Mouse (Mus musculus) hindbrain, embryonic 14.5 days (tissue): ENCODE results near the gene Rgp1. TPM values are rescaled to one million over a fixed set of nuclear protein-coding genes. Genes with fewer than 3 reads are reported as not detected.

Experiments
- ATAC-seq: fragments of 200-750 bp; cut with Nextera tagmentation; 2 replicates; pipeline ENCODE4 v1.8.0; 2017; ENCODE audit warnings: moderate number of reproducible peaks, mild to moderate bottlenecking, moderate TSS enrichment, moderate library complexity; ENCODE audit not compliant: low FRiP score
- DNase-seq: peaks from one replicate; pipeline ENCODE4 v3.0.0-alpha.2; 2015; ENCODE audit warnings: low spot score
- H3K27ac ChIP-seq: fragments of 300-500 bp; sonication (generic); 2 replicates; pipeline ENCODE4 v1.5.1; 2014; ENCODE audit warnings: mild to moderate bottlenecking, moderate library complexity
- H3K27me3 ChIP-seq: fragments of 300-500 bp; sonication (generic); 2 replicates; pipeline ENCODE4 v1.6.1; 2014; ENCODE audit warnings: mild to moderate bottlenecking, low read length, mixed read lengths; ENCODE audit not compliant: control insufficient read depth, insufficient read depth
- H3K36me3 ChIP-seq: fragments of 300-500 bp; sonication (generic); replicated peaks from 2 replicates; pipeline ENCODE4 v1.6.1; 2014; ENCODE audit not compliant: control insufficient read depth, insufficient read depth
- H3K4me1 ChIP-seq: fragments of 300-500 bp; sonication (generic); replicated peaks from 2 replicates; pipeline ENCODE4 v1.6.1; 2014; ENCODE audit warnings: antibody characterized with exemption, low read length, mixed read lengths; ENCODE audit not compliant: control insufficient read depth, insufficient read depth
- H3K4me2 ChIP-seq: fragments of 300-500 bp; sonication (generic); replicated peaks from 2 replicates; pipeline ENCODE4 v1.6.1; 2014; ENCODE audit warnings: mild to moderate bottlenecking, moderate library complexity
- H3K4me3 ChIP-seq: fragments of 300-500 bp; sonication (generic); replicated peaks from 2 replicates; pipeline ENCODE4 v1.5.1; 2014; ENCODE audit warnings: mild to moderate bottlenecking, low read length
- H3K9ac ChIP-seq: fragments of 300-500 bp; sonication (generic); 2 replicates; pipeline ENCODE4 v1.6.1; 2014
- H3K9me3 ChIP-seq: fragments of 300-500 bp; sonication (generic); 2 replicates; pipeline ENCODE4 v1.6.1; 2016; ENCODE audit warnings: low read length; ENCODE audit not compliant: control insufficient read depth
- WGBS: fragments of 180-500 bp; shearing (Covaris S2); extraction: QIAGEN DNeasy Blood & Tissue Kit; methylation state at CpG from one replicate; pipeline ENCODE4 v1.1.7; 2014; 5-methylcytosine and 5-hydroxymethylcytosine counted together
- polyA plus RNA-seq: library from polyadenylated mRNA; unstranded; fragments of >200 nt; fragmentation: Nextera tagmentation; extraction: Ambion mirVana; gene quantifications from 2 replicates; pipeline ENCODE4 v1.2.1, GENCODE M21; 2014

Rgp1 gene
- polyA plus RNA-seq, 1 experiment from 2014 or later: 25.2 TPM

GRCm38 (mm10) chr4:43575356-43575755 is 3.2 kb upstream of the Rgp1 start:
- Histone ChIP-seq H3K36me3 (peaks cover 42% of the 10 kb centered on the region), H3K9ac (peak overlapping the region; percentile 9; the same call in 1 of the 2 replicates), H3K27ac (no peak overlapping the region), H3K4me3 (no peak overlapping the region), H3K9me3 (no peaks in the 10 kb centered on the region), H3K4me1 (peaks cover 48% of the 10 kb centered on the region), H3K27me3 (no peaks in the 10 kb centered on the region), H3K4me2 (peak overlapping the region; percentile 98)
- ATAC-seq (no peak), DNase-seq (no peak)
- WGBS: 53% methylated on average over 2 of the region's 2 CpGs

- no peaks in the 10 kb centered on the region for H3K27me3 ChIP-seq
Observed at GRCm38 (mm10) chr4:43577237-43577881, 1.2 kb upstream of the Rgp1 start.

GRCm38 (mm10) chr4:43579256-43579655 is 741 bp downstream of the Rgp1 start:
- peaks cover 47% of the 10 kb centered on the region for H3K4me1 ChIP-seq
- WGBS: 7% methylated on average over 10 of the region's 10 CpGs
- no peaks in the 10 kb centered on the region for H3K9me3 ChIP-seq
- no peaks in the 10 kb centered on the region for H3K27me3 ChIP-seq
- peak overlapping the region; percentile 98 for H3K4me2 ChIP-seq
- no peak for ATAC-seq
- H3K9ac ChIP-seq: peak overlapping the region; percentile 89
- H3K4me3 ChIP-seq: peak overlapping the region; percentile 94
- no peak for DNase-seq
- H3K36me3 ChIP-seq: peaks cover 40% of the 10 kb centered on the region
- H3K27ac ChIP-seq: peak overlapping the region; percentile 87

More at GRCm38 (mm10) chr4:43577237-43577881, 1.2 kb upstream of the Rgp1 start:
- H3K4me3 ChIP-seq: peak overlapping the region; percentile 94
- peak overlapping the region; percentile 98 for H3K4me2 ChIP-seq
- no peak overlapping the region for H3K27ac ChIP-seq
- 52% methylated on average over 8 of the region's 8 CpGs for WGBS
- H3K9me3 ChIP-seq: no peaks in the 10 kb centered on the region
- ATAC-seq: no peak
- no peak for DNase-seq
- H3K36me3 ChIP-seq: peaks cover 40% of the 10 kb centered on the region
- H3K4me1 ChIP-seq: peaks cover 48% of the 10 kb centered on the region
- peak overlapping the region; percentile 89 for H3K9ac ChIP-seq

GRCm38 (mm10) chr4:43579731-43580130 is 1.2 kb downstream of the Rgp1 start:
- Histone ChIP-seq H3K9ac (peak overlapping the region; percentile 89), H3K4me3 (peak overlapping the region; percentile 94), H3K27me3 (no peaks in the 10 kb centered on the region), H3K4me1 (peaks cover 42% of the 10 kb centered on the region), H3K27ac (no peak overlapping the region), H3K9me3 (no peaks in the 10 kb centered on the region), H3K36me3 (peaks cover 41% of the 10 kb centered on the region), H3K4me2 (peak overlapping the region; percentile 98)
- no peak for ATAC-seq
- 80% methylated on average over 6 of the region's 6 CpGs for WGBS
- no peak for DNase-seq

GRCm38 (mm10) chr4:43580721-43581120 is 2.2 kb downstream of the Rgp1 start:
- H3K9me3 ChIP-seq: no peaks in the 10 kb centered on the region
- no peak overlapping the region for H3K27ac ChIP-seq
- H3K4me3 ChIP-seq: no peak overlapping the region
- no peak overlapping the region for H3K9ac ChIP-seq
- H3K4me1 ChIP-seq: peaks cover 32% of the 10 kb centered on the region
- peaks cover 43% of the 10 kb centered on the region for H3K36me3 ChIP-seq
- H3K27me3 ChIP-seq: no peaks in the 10 kb centered on the region
- ATAC-seq: no peak
- no peak for DNase-seq
- H3K4me2 ChIP-seq: no peak overlapping the region
- WGBS: 94% methylated on average over 5 of the region's 5 CpGs

GRCm38 (mm10) chr4:43581381-43581780 is 2.9 kb downstream of the Rgp1 start:
- H3K4me3 ChIP-seq: no peak overlapping the region
- H3K9ac ChIP-seq: no peak overlapping the region
- no peaks in the 10 kb centered on the region for H3K27me3 ChIP-seq
- H3K4me1 ChIP-seq: peaks cover 26% of the 10 kb centered on the region
- peaks cover 43% of the 10 kb centered on the region for H3K36me3 ChIP-seq
- DNase-seq (no peak), ATAC-seq (no peak)
- H3K4me2 ChIP-seq: no peak overlapping the region
- H3K9me3 ChIP-seq: no peaks in the 10 kb centered on the region
- no peak overlapping the region for H3K27ac ChIP-seq
- WGBS: 95% methylated on average over 12 of the region's 12 CpGs

- Histone ChIP-seq H3K27me3 (no peaks in the 10 kb centered on the region), H3K9ac (no peak overlapping the region), H3K9me3 (no peaks in the 10 kb centered on the region), H3K4me1 (peaks cover 17% of the 10 kb centered on the region), H3K4me3 (no peak overlapping the region), H3K36me3 (peaks cover 43% of the 10 kb centered on the region), H3K4me2 (no peak overlapping the region), H3K27ac (no peak overlapping the region)
- DNase-seq: no peak
- ATAC-seq: no peak
- WGBS: 95% methylated on average over 5 of the region's 5 CpGs
Observed at GRCm38 (mm10) chr4:43582241-43582640, 3.7 kb downstream of the Rgp1 start.

- no peak for DNase-seq
- H3K9ac ChIP-seq: no peak overlapping the region
- H3K9me3 ChIP-seq: no peaks in the 10 kb centered on the region
- no peak for ATAC-seq
- no peak overlapping the region for H3K27ac ChIP-seq
- peaks cover 10% of the 10 kb centered on the region; the same call in 1 of the 2 replicates for H3K4me1 ChIP-seq
- H3K4me3 ChIP-seq: no peak overlapping the region
- WGBS: 81% methylated on average over 7 of the region's 7 CpGs
- peaks cover 43% of the 10 kb centered on the region for H3K36me3 ChIP-seq
- H3K4me2 ChIP-seq: no peak overlapping the region
- H3K27me3 ChIP-seq: no peaks in the 10 kb centered on the region
Observed at GRCm38 (mm10) chr4:43583421-43583820, 4.9 kb downstream of the Rgp1 start.

- WGBS: 73% methylated on average over 12 of the region's 12 CpGs
- DNase-seq: no peak
Observed at GRCm38 (mm10) chr4:43584444-43585416, 6.2 kb downstream of the Rgp1 start, which contains the start of gene Msmp. TSS of gene Msmp (minus strand) at chr4:43584494.

More at GRCm38 (mm10) chr4:43584444-43585416, 6.2 kb downstream of the Rgp1 start, which contains the start of gene Msmp:
- Histone ChIP-seq H3K9ac (no peak within 1 kb of the TSS), H3K9me3 (no peaks in the 10 kb centered on the region), H3K36me3 (peaks cover 43% of the 10 kb centered on the region), H3K4me2 (no peak within 1 kb of the TSS), H3K27me3 (no peaks in the 10 kb centered on the region), H3K4me3 (no peak within 1 kb of the TSS), H3K27ac (no peak within 1 kb of the TSS), H3K4me1 (peaks cover 4% of the 10 kb centered on the region; the same call in 1 of the 2 replicates)
- ATAC-seq: no peak
